Mouse (Mus musculus) bone marrow macrophage, adult 2 months (primary cell): ENCODE measurements around the gene F10.

Source experiments
- CTCF ChIP-seq: IDR thresholded peaks from 2 replicates; pipeline ENCODE4 v1.5.1; 2012; ENCODE audit warnings: low read depth, mild to moderate bottlenecking, low read length, moderate library complexity
- POLR2A ChIP-seq: IDR thresholded peaks from 2 replicates; pipeline ENCODE4 v1.6.1; 2012; ENCODE audit warnings: mild to moderate bottlenecking, low read depth, low read length, borderline replicate concordance

DNA sequence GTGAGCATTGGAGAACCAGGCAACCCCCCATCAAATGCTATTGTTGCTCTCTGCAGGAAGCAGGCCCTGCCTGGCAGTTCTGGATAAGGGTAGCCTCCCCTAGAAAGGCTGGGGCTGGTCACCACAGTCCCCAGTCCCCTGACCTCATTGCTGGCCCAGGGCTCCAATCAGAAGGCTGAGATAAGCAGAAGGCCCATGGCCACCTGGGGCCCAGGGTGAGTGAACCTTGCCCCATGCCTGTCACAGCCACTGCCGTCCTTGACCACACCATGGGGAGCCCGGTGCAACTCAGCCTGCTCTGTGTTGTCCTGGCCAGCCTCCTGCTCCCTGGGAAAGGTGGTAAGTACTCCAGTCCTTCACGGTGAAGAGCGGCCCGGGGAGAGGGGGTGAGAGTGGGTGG is 461 bp downstream of the F10 start:
- no peak for TF ChIP-seq CTCF
- no peak for TF ChIP-seq POLR2A
